Mouse (Mus musculus) CD8-positive naive resting alpha-beta T cell, adult 57 days (primary cell): ENCODE measurements around the gene Ubap2. TPM values are rescaled to one million over a fixed set of nuclear protein-coding genes. Genes with fewer than 3 reads are reported as not detected.

Experiments
- total RNA-seq: library from RNA; stranded (reverse); gene quantifications from one replicate; pipeline ENCODE4 v1.2.4, GENCODE M21; 2023

The Ubap2 gene
- 70.6 TPM for total RNA-seq

GRCm38 (mm10) chr4:41274980-41275850 lies at the start of gene Ubap2:
Ubap2 (minus strand) TSS chr4:41275144.

GRCm38 (mm10) chr4:41314141-41315129 lies 39.5 kb upstream of the Ubap2 start, which contains the start of gene Dcaf12:
Dcaf12 (minus strand) TSS chr4:41314889.

Other genes starting within 250 kb of the Ubap2 start
- gene Aqp7, start 227.0 kb downstream of the Ubap2 start, total RNA-seq: not detected
- 65.0 TPM for gene Aqp3, start 177.0 kb downstream of the Ubap2 start, total RNA-seq
- 74.9 TPM for gene Nol6, start 150.7 kb downstream of the Ubap2 start, total RNA-seq
- 66.4 TPM for gene Ube2r2, start 139.4 kb downstream of the Ubap2 start, total RNA-seq
- 34.8 TPM for gene Dcaf12, start 39.7 kb upstream of the Ubap2 start, total RNA-seq
- gene Ubap1, start 73.9 kb upstream of the Ubap2 start, total RNA-seq: 46.9 TPM
- gene Kif24, start 189.7 kb upstream of the Ubap2 start, total RNA-seq: 4.1 TPM
- gene Nudt2, start 190.0 kb upstream of the Ubap2 start, total RNA-seq: 6.9 TPM
- not detected for gene AI464131, start 227.9 kb upstream of the Ubap2 start, total RNA-seq
- 0.49 TPM for gene 1110017D15Rik, start 242.2 kb upstream of the Ubap2 start, total RNA-seq